Mouse (Mus musculus) kidney, adult 10 weeks (tissue): ENCODE data around the gene Ndufb8. TPM values are rescaled to one million over a fixed set of nuclear protein-coding genes. Genes with fewer than 3 reads are reported as not detected.

Source experiments
- polyA plus RNA-seq: library from polyadenylated mRNA; stranded (reverse); fragments of 350-450 nt; fragmentation: Illumina TruSeq; extraction: RNeasy Lipid Tissue Mini Kit (QIAGEN cat#74804); gene quantifications from one replicate; pipeline ENCODE4 v1.2.3, GENCODE M21; 2014; ENCODE audit warnings: low read depth, low replicate concordance

The Ndufb8 gene
- 182 TPM for polyA plus RNA-seq

GRCm38 (mm10) chr19:44554861-44555590 lies at the start of gene Ndufb8:
Ndufb8 (minus strand) TSS chr19:44555440.

GRCm38 (mm10) chr19:44562652-44563206 lies 7.5 kb upstream of the Ndufb8 start, which contains the start of gene Hif1an:
Hif1an (plus strand) TSS chr19:44562850.

GRCm38 (mm10) chr19:44552731-44553130 lies 2.5 kb downstream of the Ndufb8 start, which contains the start of gene Gm20538:
Gm20538 (minus strand) TSS chr19:44552831.

GRCm38 (mm10) chr19:44545321-44546041 lies 9.8 kb downstream of the Ndufb8 start, which contains the start of gene Sec31b:
Sec31b (minus strand) TSS chr19:44545864.

Other genes with a start within 250 kb of the Ndufb8 start
- 0.20 TPM for gene Scd4, start 222.3 kb downstream of the Ndufb8 start, polyA plus RNA-seq
- 503 TPM for gene Scd1, start 147.6 kb downstream of the Ndufb8 start, polyA plus RNA-seq
- 0.44 TPM for gene Wnt8b, start 62.0 kb downstream of the Ndufb8 start, polyA plus RNA-seq
- gene Sec31b, start 9.6 kb downstream of the Ndufb8 start, polyA plus RNA-seq, result not detected
- not detected for gene Gm20538, start 2.6 kb downstream of the Ndufb8 start, polyA plus RNA-seq
- gene Hif1an, start 7.4 kb upstream of the Ndufb8 start, polyA plus RNA-seq, result 11.1 TPM
- gene Pax2, start 200.6 kb upstream of the Ndufb8 start, polyA plus RNA-seq, result 2.6 TPM